Mouse (Mus musculus) MEL (cell line): ENCODE measurements around the gene Olfr1100.

ENCODE experiments used
- CTCF ChIP-seq, 3 experiments: IDR thresholded peaks in 2 of 3; conservative IDR thresholded peaks in 1 of 3; 2 replicates each; pipeline ENCODE4 v1.5.1; 2011 to 2012; ENCODE audit warnings: low read length in 3 of 3, low read depth in 2 of 3, mild to moderate bottlenecking in 2 of 3, improper control_type of control experiment in 1 of 3, inconsistent platforms in 1 of 3, mixed read lengths in 1 of 3, moderate library complexity in 1 of 3; ENCODE audit not compliant: control insufficient read depth in 1 of 3, insufficient read depth in 1 of 3, poor library complexity in 1 of 3, severe bottlenecking in 1 of 3
- E2F4 ChIP-seq: IDR thresholded peaks from 2 replicates; pipeline ENCODE4 v1.6.1; 2011; ENCODE audit warnings: low read depth, low read length, improper control_type of control experiment, borderline replicate concordance
- EP300 ChIP-seq, 2 experiments: IDR thresholded peaks; 2 replicates each; pipeline ENCODE4 v1.6.1; 2011; ENCODE audit warnings: improper control_type of control experiment in 2 of 2, low read length in 2 of 2, low read depth in 1 of 2, mild to moderate bottlenecking in 1 of 2
- GABPA ChIP-seq: IDR thresholded peaks from 2 replicates; pipeline ENCODE4 v1.6.1; 2012; ENCODE audit warnings: low read depth, mild to moderate bottlenecking, inconsistent platforms, low read length, improper control_type of control experiment, moderate library complexity
- GATA1 ChIP-seq: IDR thresholded peaks from 2 replicates; pipeline ENCODE4 v1.6.1; 2011; ENCODE audit warnings: low read depth, low read length, improper control_type of control experiment
- JUND ChIP-seq: IDR thresholded peaks from 2 replicates; pipeline ENCODE4 v1.6.1; 2011; ENCODE audit warnings: low read depth, mild to moderate bottlenecking, improper control_type of control experiment, low read length
- POLR2A ChIP-seq, 2 experiments: IDR thresholded peaks; 2 replicates each; pipeline ENCODE4 v1.6.1; 2011 to 2012; ENCODE audit warnings: low read length in 2 of 2, mild to moderate bottlenecking in 2 of 2, control low read depth in 1 of 2, improper control_type of control experiment in 1 of 2, low read depth in 1 of 2, moderate library complexity in 1 of 2; ENCODE audit not compliant: control insufficient read depth in 1 of 2, insufficient read depth in 1 of 2, poor library complexity in 1 of 2
- POLR2AphosphoS2 ChIP-seq: IDR thresholded peaks from 2 replicates; pipeline ENCODE4 v1.6.1; 2011; ENCODE audit warnings: low read length, improper control_type of control experiment
- SIN3A ChIP-seq: IDR thresholded peaks from 2 replicates; pipeline ENCODE4 v1.6.1; 2012; ENCODE audit warnings: low read length, improper control_type of control experiment, inconsistent platforms

DNA sequence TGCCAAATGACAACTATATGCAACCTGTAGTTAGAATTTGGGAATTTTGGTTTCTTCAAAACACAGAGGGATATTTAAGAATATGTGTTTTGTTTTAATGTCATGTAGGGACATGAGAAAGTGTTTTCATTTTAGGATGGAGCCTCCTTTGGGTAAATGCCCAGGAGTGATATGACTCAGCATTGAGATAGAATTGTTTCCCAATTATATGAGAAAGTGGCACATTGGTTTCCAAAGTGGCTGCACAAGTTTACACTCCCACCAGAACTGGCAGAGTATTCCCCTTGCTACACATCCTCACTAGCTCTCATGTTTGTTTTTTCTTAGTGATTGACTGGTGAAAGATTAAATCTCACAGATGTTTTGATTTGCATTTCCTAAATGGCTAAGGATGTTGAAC, 53.2 kb downstream of the Olfr1100 start:
- TF ChIP-seq EP300 (IDR thresholded peaks at IDR 0.05; ENCODE audit: low read depth in 1 of 2, low read length in 2 of 2), result no peak
- TF ChIP-seq GABPA, result no peak
- no peak for TF ChIP-seq POLR2A (IDR thresholded peaks at IDR 0.05; ENCODE audit: control insufficient read depth in 1 of 2, insufficient read depth in 1 of 2, low read depth in 1 of 2, low read length in 2 of 2, poor library complexity in 1 of 2)
- TF ChIP-seq E2F4, result no peak
- TF ChIP-seq JUND, result no peak
- no peak for TF ChIP-seq CTCF (IDR thresholded peaks at IDR 0.05 in 2 of 3, conservative IDR thresholded peaks at IDR 0.05 in 1 of 3; ENCODE audit: control insufficient read depth in 1 of 3, insufficient read depth in 1 of 3, low read depth in 2 of 3, low read length in 3 of 3, poor library complexity in 1 of 3, severe bottlenecking in 1 of 3)
- TF ChIP-seq POLR2AphosphoS2, result no peak
- no peak for TF ChIP-seq GATA1
- TF ChIP-seq SIN3A, result no peak
